Mouse (Mus musculus): ENCODE results near the gene Wfdc15a. TPM values are rescaled to one million over a fixed set of nuclear protein-coding genes. Genes with fewer than 3 reads are reported as not detected.
"Not testable (repeated sequence)": the region's sequence is repeated elsewhere in the genome, so short reads cannot be mapped to it uniquely, and the experiment has no call there.

Gene Wfdc15a
- polyA plus RNA-seq, 1 experiment from 2014 or later: not detected

DNA sequence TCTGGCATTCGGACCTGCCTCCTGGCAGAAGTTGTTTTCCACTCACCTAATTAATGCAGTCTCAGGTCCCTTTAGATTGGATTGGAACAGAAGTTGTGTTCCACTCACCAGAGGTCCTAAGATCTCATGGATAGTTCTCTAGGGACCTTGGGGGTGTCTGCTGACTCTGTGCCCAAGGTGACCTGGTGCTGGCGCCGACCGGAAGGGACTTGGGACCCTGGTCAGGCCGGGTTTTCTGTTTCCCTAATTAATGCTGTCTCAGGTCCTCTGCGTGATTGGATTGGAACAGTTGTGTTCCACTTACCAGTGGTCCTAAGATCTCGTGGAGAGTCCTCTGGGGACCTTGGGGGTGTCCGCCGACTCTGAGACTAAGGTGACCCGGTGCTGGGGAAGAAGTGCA lies 6.1 kb upstream of the Wfdc15a start:
- H3K36me3 ChIP-seq (ENCODE audit: control insufficient read depth, insufficient read depth, low read length); H3K4me2 ChIP-seq (ENCODE audit: low read length); H3K9me3 ChIP-seq (replicated peaks; ENCODE audit: control insufficient read depth, low read length); H3K4me3 ChIP-seq (ENCODE audit: low read depth, low read length); DNase-seq (ENCODE audit: low spot score); H3K9ac ChIP-seq (ENCODE audit: low read length); H3K27ac ChIP-seq (ENCODE audit: low read depth, low read length); ATAC-seq; H3K27me3 ChIP-seq (replicated peaks; ENCODE audit: control insufficient read depth, insufficient read depth, low read length); H3K4me1 ChIP-seq (ENCODE audit: control insufficient read depth, insufficient read depth, low read length): not testable (repeated sequence)
- 91% methylated on average over 10 of the region's 10 CpGs for WGBS

DNA sequence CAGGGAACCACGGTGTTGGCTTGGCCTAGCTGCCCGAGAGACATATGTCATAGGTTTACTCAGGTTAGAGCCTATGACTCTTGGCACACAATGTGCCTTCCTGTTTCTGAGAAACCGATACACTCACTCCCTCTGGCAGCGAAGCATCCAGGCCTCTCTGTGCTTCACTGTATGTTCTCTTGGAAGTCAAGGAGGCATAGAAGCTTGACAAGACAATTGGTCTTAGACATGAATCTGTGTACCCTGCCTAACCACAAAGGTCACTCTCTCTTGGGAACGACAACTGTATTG lies 3.3 kb downstream of the Wfdc15a start:
- H3K4me3 ChIP-seq (ENCODE audit: low read depth, low read length): no peak overlapping the region
- ATAC-seq: no peak
- H3K27me3 ChIP-seq (replicated peaks; ENCODE audit: control insufficient read depth, insufficient read depth, low read length): no peaks in the 10 kb centered on the region
- no peaks in the 10 kb centered on the region for H3K36me3 ChIP-seq (ENCODE audit: control insufficient read depth, insufficient read depth, low read length)
- no peak overlapping the region for H3K4me2 ChIP-seq (ENCODE audit: low read length)
- no peak overlapping the region for H3K27ac ChIP-seq (ENCODE audit: low read depth, low read length)
- no peaks in the 10 kb centered on the region for H3K4me1 ChIP-seq (ENCODE audit: control insufficient read depth, insufficient read depth, low read length)
- DNase-seq (ENCODE audit: low spot score): no peak
- H3K9me3 ChIP-seq (replicated peaks; ENCODE audit: control insufficient read depth, low read length): no peaks in the 10 kb centered on the region
- WGBS: 91% methylated on average over 5 of the region's 5 CpGs
- H3K9ac ChIP-seq (ENCODE audit: low read length): no peak overlapping the region

DNA sequence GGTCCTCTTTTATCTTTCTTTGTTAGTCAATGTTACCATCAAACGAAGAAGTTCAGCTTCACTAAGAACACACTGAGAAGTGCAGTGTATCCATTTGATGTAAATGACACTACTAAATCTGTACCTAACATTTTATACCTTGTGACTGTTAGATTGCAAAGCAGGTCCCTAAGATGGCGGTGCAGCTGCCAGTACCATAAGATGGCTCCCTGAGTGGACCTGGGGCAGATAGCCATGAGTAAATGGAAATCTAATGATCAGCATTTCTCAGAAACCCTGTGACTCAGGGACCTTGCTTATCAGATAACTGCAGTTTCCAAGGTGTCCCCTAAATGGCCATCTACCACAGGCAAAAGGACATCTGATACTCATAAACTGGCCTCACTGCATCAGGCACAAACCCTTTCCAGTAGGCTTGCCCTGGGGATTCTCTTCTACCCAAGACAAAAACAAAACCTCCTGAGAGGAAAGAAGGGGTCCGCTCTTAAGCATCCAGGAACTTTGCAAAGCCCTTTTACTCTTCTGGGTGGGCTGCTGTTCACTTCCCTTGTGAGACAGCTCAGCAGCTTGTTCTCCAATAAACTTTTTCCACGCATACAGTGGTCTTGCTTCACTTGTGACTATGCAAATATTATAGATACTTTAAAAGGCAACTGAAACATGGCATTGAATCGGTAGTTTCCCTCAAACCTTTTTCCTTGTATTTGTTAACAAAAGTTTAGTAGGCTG lies 3.8 kb downstream of the Wfdc15a start:
- no peak for DNase-seq (ENCODE audit: low spot score)

DNA sequence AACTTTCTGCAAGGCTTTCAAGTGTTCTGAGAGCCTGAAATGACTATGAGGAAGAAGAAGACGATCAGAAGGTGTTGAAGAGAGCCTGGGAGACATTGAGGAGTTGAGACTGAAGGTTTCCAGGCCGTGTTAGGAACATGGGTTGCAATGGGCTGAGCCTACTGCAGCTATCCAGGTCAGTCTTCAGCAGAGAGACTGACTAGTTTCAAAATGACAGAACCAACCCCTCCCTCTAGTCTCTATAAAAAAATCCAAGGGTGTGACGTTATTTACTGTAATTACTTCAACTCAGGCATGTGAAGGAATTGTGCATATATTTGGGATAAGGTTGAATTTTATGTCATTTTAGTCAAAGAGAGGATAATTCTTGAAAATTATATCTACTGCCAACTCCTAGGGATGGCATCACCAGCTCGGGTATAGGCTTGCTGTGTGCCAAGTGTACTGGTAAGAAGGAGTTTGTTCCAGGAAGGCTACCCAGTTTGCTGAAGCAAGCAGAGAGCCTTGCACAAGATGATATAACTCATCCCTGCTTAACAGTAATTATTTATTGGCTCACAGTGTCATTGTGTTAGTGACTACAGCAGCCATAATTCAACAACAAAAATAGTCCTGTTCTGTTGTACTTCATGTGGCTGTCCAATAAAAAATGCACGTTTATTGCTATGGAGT lies 4.8 kb downstream of the Wfdc15a start:
- no peak overlapping the region for H3K4me3 ChIP-seq (ENCODE audit: low read depth, low read length)
- no peak for DNase-seq (ENCODE audit: low spot score)
- WGBS: 80% methylated on average over 5 of the region's 5 CpGs
- no peaks in the 10 kb centered on the region for H3K36me3 ChIP-seq (ENCODE audit: control insufficient read depth, insufficient read depth, low read length)
- no peak overlapping the region for H3K9ac ChIP-seq (ENCODE audit: low read length)
- no peaks in the 10 kb centered on the region for H3K27me3 ChIP-seq (replicated peaks; ENCODE audit: control insufficient read depth, insufficient read depth, low read length)
- no peak overlapping the region for H3K27ac ChIP-seq (ENCODE audit: low read depth, low read length)
- H3K4me2 ChIP-seq (ENCODE audit: low read length): no peak overlapping the region
- no peak for ATAC-seq
- H3K9me3 ChIP-seq (replicated peaks; ENCODE audit: control insufficient read depth, low read length): no peaks in the 10 kb centered on the region
- no peaks in the 10 kb centered on the region for H3K4me1 ChIP-seq (ENCODE audit: control insufficient read depth, insufficient read depth, low read length)

More for the DNA sequence above, 3.8 kb downstream of the Wfdc15a start:
- Histone ChIP-seq H3K4me1 (ENCODE audit: control insufficient read depth, insufficient read depth, low read length) (no peaks in the 10 kb centered on the region), H3K9ac (ENCODE audit: low read length) (no peak overlapping the region), H3K4me3 (ENCODE audit: low read depth, low read length) (no peak overlapping the region), H3K27ac (ENCODE audit: low read depth, low read length) (no peak overlapping the region), H3K9me3 (replicated peaks; ENCODE audit: control insufficient read depth, low read length) (no peaks in the 10 kb centered on the region), H3K4me2 (ENCODE audit: low read length) (no peak overlapping the region), H3K36me3 (ENCODE audit: control insufficient read depth, insufficient read depth, low read length) (no peaks in the 10 kb centered on the region), H3K27me3 (replicated peaks; ENCODE audit: control insufficient read depth, insufficient read depth, low read length) (no peaks in the 10 kb centered on the region)
- 89% methylated on average over 5 of the region's 5 CpGs for WGBS
- ATAC-seq: no peak

DNA sequence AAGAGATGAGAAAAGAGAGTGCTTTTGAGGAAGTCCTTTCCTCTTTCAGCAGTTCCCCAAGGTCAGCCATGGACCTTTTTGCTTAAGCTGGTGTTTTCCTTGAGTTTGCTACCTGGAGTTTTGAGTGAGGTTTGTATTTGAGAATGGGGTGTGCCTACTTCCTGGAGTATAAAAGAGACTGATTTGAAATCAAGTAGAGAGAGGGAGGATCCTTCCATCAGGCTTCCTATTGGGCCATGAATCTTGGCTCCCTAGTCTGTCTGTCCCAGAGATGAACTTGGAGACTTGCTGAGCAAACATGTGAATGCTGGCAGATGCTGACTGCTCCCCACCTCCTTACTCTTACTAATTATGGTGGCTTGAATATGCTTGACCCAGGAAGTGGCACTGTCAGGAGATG lies 7.7 kb downstream of the Wfdc15a start:
- DNase-seq (ENCODE audit: low spot score) (no peak), ATAC-seq (no peak)
- Histone ChIP-seq H3K36me3 (ENCODE audit: control insufficient read depth, insufficient read depth, low read length) (no peaks in the 10 kb centered on the region), H3K4me3 (ENCODE audit: low read depth, low read length) (no peak overlapping the region), H3K4me1 (ENCODE audit: control insufficient read depth, insufficient read depth, low read length) (no peaks in the 10 kb centered on the region), H3K27ac (ENCODE audit: low read depth, low read length) (no peak overlapping the region), H3K9ac (ENCODE audit: low read length) (no peak overlapping the region), H3K27me3 (replicated peaks; ENCODE audit: control insufficient read depth, insufficient read depth, low read length) (no peaks in the 10 kb centered on the region), H3K4me2 (ENCODE audit: low read length) (no peak overlapping the region), H3K9me3 (replicated peaks; ENCODE audit: control insufficient read depth, low read length) (no peaks in the 10 kb centered on the region)

DNA sequence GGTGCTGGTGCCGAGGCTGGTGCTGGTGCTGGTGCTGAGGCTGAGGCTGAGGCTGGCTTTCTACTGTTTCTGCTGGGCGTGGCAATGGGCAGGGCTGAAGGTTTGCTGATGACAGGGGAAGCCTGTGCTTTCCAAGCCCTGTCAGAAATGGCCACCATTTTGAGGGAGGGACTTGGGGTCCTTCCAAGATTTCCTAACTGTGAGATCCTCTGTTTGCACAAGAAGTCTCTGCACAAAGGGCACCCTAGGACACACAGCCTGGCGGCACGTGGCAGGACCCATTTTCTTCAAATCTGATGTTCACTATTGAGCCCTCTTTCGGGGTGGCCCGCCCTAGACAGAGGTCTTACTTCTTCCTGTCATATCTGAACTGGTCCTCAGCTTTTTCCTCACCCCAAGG lies 9.4 kb downstream of the Wfdc15a start, which contains the start of gene Wfdc12:
TSS of gene Wfdc12 (minus strand) at position 33 of the 400 bp plus-strand sequence.
- no peaks in the 10 kb centered on the region for H3K4me1 ChIP-seq (ENCODE audit: control insufficient read depth, insufficient read depth, low read length)
- no peaks in the 10 kb centered on the region for H3K36me3 ChIP-seq (ENCODE audit: control insufficient read depth, insufficient read depth, low read length)

DNA sequence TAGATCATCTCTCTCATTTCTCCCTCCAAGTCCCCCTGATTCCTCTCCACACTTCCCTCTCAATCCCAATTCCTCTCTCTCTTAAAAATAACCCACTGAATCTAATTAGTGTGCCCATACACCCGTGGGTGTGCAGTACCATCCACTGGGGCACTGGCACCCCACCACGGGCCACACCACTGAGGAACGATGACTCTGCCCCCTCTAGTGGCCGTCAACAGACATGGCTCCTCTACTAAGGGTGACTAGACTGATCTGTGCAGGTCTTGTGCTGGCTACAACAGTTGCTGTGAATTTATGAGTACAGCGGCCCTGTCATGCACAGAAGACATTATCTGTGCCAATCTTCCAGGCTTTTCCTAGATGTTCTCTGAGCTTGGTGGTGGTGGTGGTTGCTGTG lies 11.2 kb downstream of the Wfdc15a start:
- no peaks in the 10 kb centered on the region for H3K4me1 ChIP-seq (ENCODE audit: control insufficient read depth, insufficient read depth, low read length)
- no peaks in the 10 kb centered on the region for H3K27me3 ChIP-seq (replicated peaks; ENCODE audit: control insufficient read depth, insufficient read depth, low read length)
- 31% methylated on average over 5 of the region's 5 CpGs for WGBS
- peak; percentile 20 for DNase-seq (ENCODE audit: low spot score)
- no peak overlapping the region for H3K9ac ChIP-seq (ENCODE audit: low read length)
- no peak overlapping the region for H3K4me3 ChIP-seq (ENCODE audit: low read depth, low read length)
- H3K36me3 ChIP-seq (ENCODE audit: control insufficient read depth, insufficient read depth, low read length): no peaks in the 10 kb centered on the region
- H3K4me2 ChIP-seq (ENCODE audit: low read length): no peak overlapping the region
- H3K9me3 ChIP-seq (replicated peaks; ENCODE audit: control insufficient read depth, low read length): no peaks in the 10 kb centered on the region
- H3K27ac ChIP-seq (ENCODE audit: low read depth, low read length): no peak overlapping the region
- ATAC-seq: no peak

More for the DNA sequence above, 9.4 kb downstream of the Wfdc15a start, which contains the start of gene Wfdc12:
- H3K27ac ChIP-seq (ENCODE audit: low read depth, low read length): no peak within 1 kb of the TSS
- 78% methylated on average over 6 of the region's 6 CpGs for WGBS
- no peak for ATAC-seq
- H3K4me2 ChIP-seq (ENCODE audit: low read length): no peak within 1 kb of the TSS
- H3K9me3 ChIP-seq (replicated peaks; ENCODE audit: control insufficient read depth, low read length): no peaks in the 10 kb centered on the region
- DNase-seq (ENCODE audit: low spot score): no peak
- no peak within 1 kb of the TSS for H3K9ac ChIP-seq (ENCODE audit: low read length)
- H3K4me3 ChIP-seq (ENCODE audit: low read depth, low read length): no peak within 1 kb of the TSS
- no peaks in the 10 kb centered on the region for H3K27me3 ChIP-seq (replicated peaks; ENCODE audit: control insufficient read depth, insufficient read depth, low read length)

DNA sequence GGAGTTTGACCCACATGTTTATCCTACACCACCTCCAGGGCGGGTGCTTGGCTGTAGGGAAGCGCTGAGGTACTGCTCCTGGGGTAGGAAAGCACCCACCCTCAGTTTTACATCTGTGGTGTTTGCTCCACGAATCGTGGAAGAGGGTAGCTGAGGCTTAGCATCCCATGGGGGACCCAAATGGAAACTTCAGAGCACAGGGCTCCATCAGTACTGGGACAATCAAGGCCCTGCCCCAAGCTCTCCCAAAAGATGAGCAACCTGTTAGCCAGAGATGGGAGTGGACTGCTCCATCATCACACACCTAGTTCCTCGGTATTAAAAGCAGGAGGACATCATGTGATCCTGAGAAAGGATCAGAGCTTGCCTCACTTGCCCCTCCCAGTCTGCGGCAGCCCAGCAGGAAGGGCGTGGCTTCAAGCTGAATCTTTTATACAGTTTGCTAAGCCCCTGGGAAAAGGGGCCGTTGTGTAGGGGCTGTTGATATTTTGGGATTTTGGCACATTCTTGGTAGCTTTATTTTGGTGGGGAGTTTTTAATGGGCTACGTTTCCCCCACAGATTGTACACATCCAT lies 15.7 kb downstream of the Wfdc15a start:
- H3K27me3 ChIP-seq (replicated peaks; ENCODE audit: control insufficient read depth, insufficient read depth, low read length): no peaks in the 10 kb centered on the region
- H3K27ac ChIP-seq (ENCODE audit: low read depth, low read length): no peak overlapping the region
- no peaks in the 10 kb centered on the region for H3K36me3 ChIP-seq (ENCODE audit: control insufficient read depth, insufficient read depth, low read length)
- no peak for ATAC-seq
- WGBS: 29% methylated on average over 9 of the region's 9 CpGs
- no peak overlapping the region for H3K4me2 ChIP-seq (ENCODE audit: low read length)
- no peak overlapping the region for H3K9ac ChIP-seq (ENCODE audit: low read length)
- H3K9me3 ChIP-seq (replicated peaks; ENCODE audit: control insufficient read depth, low read length): no peaks in the 10 kb centered on the region
- peak; percentile 17 for DNase-seq (ENCODE audit: low spot score)
- H3K4me3 ChIP-seq (ENCODE audit: low read depth, low read length): no peak overlapping the region
- H3K4me1 ChIP-seq (ENCODE audit: control insufficient read depth, insufficient read depth, low read length): no peaks in the 10 kb centered on the region

DNA sequence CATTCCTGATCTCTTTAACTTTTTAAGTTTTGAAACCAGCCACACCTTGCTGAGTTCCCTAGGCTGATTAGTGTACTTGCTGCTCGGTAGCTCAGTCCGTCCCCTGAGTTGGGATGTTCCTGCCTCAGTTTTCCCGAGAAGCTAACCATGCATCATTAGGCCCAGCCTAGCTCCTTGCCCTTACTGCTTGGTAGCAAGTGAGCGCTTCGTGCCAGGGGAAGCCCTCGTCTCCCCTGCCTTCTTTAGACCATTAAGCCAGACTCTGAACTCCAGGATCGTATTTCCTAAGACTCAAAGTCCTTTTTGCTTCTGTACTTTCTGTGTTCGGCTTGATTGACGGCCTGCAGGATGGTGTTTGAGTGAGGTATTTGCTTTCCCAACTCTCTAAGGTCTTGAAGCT lies 16.6 kb downstream of the Wfdc15a start:
- H3K4me2 ChIP-seq (ENCODE audit: low read length): no peak overlapping the region
- no peaks in the 10 kb centered on the region for H3K9me3 ChIP-seq (replicated peaks; ENCODE audit: control insufficient read depth, low read length)
- H3K27ac ChIP-seq (ENCODE audit: low read depth, low read length): no peak overlapping the region
- no peaks in the 10 kb centered on the region for H3K36me3 ChIP-seq (ENCODE audit: control insufficient read depth, insufficient read depth, low read length)
- H3K4me1 ChIP-seq (ENCODE audit: control insufficient read depth, insufficient read depth, low read length): no peaks in the 10 kb centered on the region
- H3K27me3 ChIP-seq (replicated peaks; ENCODE audit: control insufficient read depth, insufficient read depth, low read length): no peaks in the 10 kb centered on the region
- ATAC-seq (no peak), DNase-seq (ENCODE audit: low spot score) (no peak)
- no peak overlapping the region for H3K4me3 ChIP-seq (ENCODE audit: low read depth, low read length)
- no peak overlapping the region for H3K9ac ChIP-seq (ENCODE audit: low read length)
- 67% methylated on average over 9 of the region's 9 CpGs for WGBS
